Mouse (Mus musculus) brain, embryonic 14.5 days (tissue): ENCODE data around the gene Tnfrsf26.

Source experiments
- CTCF ChIP-seq: fragments of 200-500 bp; IDR thresholded peaks from 2 replicates; pipeline ENCODE4 v1.5.1; 2012; ENCODE audit warnings: inconsistent platforms, mild to moderate bottlenecking, moderate library complexity, borderline replicate concordance; ENCODE audit not compliant: insufficient read depth, insufficient read length; ENCODE audit errors: extremely low read depth
- POLR2A ChIP-seq: fragments of 200-500 bp; IDR thresholded peaks from 2 replicates; pipeline ENCODE4 v1.6.1; 2012; ENCODE audit warnings: mild to moderate bottlenecking, inconsistent platforms, borderline replicate concordance; ENCODE audit not compliant: poor library complexity, insufficient read depth, insufficient read length, severe bottlenecking; ENCODE audit errors: extremely low read depth

GRCm38 (mm10) chr7:143605321-143605720 lies 23.2 kb downstream of the Tnfrsf26 start:
- TF ChIP-seq CTCF (no peak), POLR2A (no peak)
